Mouse (Mus musculus): ENCODE measurements around the gene Yaf2. TPM values are rescaled to one million over a fixed set of nuclear protein-coding genes. Genes with fewer than 3 reads are reported as not detected.
"Not testable (repeated sequence)": the region's sequence is repeated elsewhere in the genome, so short reads cannot be mapped to it uniquely, and the experiment has no call there.

The Yaf2 gene
- 117 and 124 TPM in 2 replicates for polyA plus RNA-seq (2015; fragmentation: Nextera tagmentation; extraction: Ambion mirVana)

DNA sequence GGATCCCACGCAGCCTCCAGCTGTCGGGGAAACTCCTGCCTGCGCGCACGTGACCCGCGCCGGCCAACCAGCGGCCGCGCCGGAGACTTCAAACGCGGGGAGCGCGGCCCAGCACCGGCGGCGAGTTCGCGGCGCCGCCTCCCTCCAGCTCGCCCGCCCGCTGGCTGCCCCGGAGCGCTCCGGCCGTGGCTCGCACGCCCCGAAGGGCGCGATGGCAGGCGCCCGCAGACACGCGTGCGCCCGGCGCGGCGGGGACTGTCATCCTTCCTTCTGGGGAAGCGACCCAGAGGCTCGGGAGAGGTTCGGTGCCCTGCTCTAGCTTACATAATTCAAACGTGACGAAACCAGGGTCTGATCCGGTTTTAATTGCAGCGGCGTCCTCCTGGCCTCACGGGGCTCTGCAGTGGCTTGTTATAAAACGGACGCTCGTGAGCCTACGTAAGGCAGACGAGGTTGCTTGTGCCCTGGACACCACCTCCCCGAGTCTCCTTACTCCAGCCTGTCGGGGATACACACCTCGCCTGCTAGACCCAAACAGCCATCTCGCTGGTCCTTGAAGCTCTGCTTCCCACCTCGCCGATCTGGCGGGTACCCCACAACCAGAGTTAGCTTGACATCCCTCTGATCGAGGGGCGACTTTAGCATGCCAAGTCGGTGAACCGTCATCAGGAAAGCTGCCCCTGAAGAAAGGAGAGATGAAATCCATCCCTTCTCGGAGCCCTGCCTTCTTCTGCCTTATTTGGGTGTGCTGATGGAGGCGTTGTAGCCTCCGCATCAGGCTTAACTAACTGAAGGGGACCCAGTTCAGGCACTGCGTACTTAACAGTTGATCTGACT lies at the start of gene Yaf2:
Gene Yaf2, minus strand, starts transcription at position 11 of the 837 bp plus-strand sequence.
- Histone ChIP-seq H3K36me3 (ENCODE audit: control insufficient read depth, insufficient read depth) (no peaks in the 10 kb centered on the region), H3K27ac (ENCODE audit: low read length) (peak within 1 kb of the TSS; percentile 77), H3K4me2 (ENCODE audit: low read length) (peak within 1 kb of the TSS; percentile 91), H3K27me3 (replicated peaks; ENCODE audit: control insufficient read depth, insufficient read depth, low read length) (no peaks in the 10 kb centered on the region), H3K4me1 (replicated peaks; ENCODE audit: control insufficient read depth, insufficient read depth, low read length) (peaks cover 11% of the 10 kb centered on the region), H3K9me3 (ENCODE audit: control insufficient read depth, low read length) (no peaks in the 10 kb centered on the region), H3K9ac (replicated peaks; ENCODE audit: low read depth, low read length) (peak within 1 kb of the TSS; percentile 87), H3K4me3 (replicated peaks; ENCODE audit: low read length) (peak within 1 kb of the TSS; percentile 91)
- peak; percentile 96 for ATAC-seq
- under 1% methylated on average over 71 of the region's 73 CpGs for WGBS

GRCm38 (mm10) chr15:93381337-93381736 lies 44.6 kb upstream of the Yaf2 start:
- ATAC-seq, result no peak
- Histone ChIP-seq H3K4me1 (replicated peaks; ENCODE audit: control insufficient read depth, insufficient read depth, low read length) (no peaks in the 10 kb centered on the region), H3K4me2 (ENCODE audit: low read length) (no peak overlapping the region), H3K9me3 (ENCODE audit: control insufficient read depth, low read length) (no peaks in the 10 kb centered on the region), H3K27me3 (replicated peaks; ENCODE audit: control insufficient read depth, insufficient read depth, low read length) (no peaks in the 10 kb centered on the region), H3K4me3 (replicated peaks; ENCODE audit: low read length) (no peak overlapping the region), H3K36me3 (ENCODE audit: control insufficient read depth, insufficient read depth) (peaks cover 5% of the 10 kb centered on the region; the same call in 1 of the 2 replicates), H3K27ac (ENCODE audit: low read length) (no peak overlapping the region), H3K9ac (replicated peaks; ENCODE audit: low read depth, low read length) (no peak overlapping the region)
- WGBS, result 73% methylated on average over 5 of the region's 5 CpGs

DNA sequence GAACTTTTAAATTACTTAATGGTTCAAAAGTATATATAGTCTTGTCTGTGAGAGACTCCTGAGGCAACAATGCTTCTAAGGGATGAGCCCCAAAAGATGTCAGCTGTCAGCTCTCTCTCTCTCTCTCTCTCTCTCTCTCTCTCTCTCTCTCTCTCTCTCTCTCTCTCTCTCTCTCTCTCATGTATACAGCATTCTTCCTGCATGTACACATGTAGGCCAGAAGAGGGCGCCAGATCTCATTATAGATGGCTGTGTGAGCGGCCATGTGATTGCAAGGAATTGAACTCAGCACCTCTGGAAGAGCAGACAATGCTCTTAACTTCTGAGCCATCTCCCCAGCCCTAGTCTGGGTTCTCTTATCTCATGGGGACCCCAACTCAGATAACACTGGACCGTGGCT lies 42.4 kb upstream of the Yaf2 start:
- whole genome bisulfite sequencing, result 74% methylated on average over 3 of the region's 3 CpGs
- H3K4me3 ChIP-seq (replicated peaks; ENCODE audit: low read length), result no peak overlapping the region

DNA sequence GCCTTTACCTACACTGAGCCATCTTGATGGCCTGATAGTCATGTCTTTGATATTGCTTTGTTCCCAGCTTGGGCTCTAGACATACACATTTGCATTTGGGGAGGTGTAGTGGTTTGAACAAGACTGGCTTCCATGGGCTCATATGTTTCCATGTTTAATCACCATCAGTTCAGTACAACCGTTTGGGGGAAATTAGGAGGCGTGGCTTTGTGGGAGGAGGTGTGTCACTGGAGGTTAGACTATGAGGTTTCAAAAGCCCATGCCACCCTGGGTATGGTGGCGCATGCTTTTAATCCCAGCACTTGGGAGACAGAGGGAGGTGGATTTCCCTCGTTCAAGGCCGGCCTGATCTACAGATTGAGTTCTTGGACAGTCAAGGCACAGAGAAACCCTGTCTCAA lies 39.0 kb upstream of the Yaf2 start:
- H3K4me3 ChIP-seq (replicated peaks; ENCODE audit: low read length), result no peak overlapping the region
- no peaks in the 10 kb centered on the region for H3K36me3 ChIP-seq (ENCODE audit: control insufficient read depth, insufficient read depth)

More for the DNA sequence above, 42.4 kb upstream of the Yaf2 start:
- Histone ChIP-seq H3K27me3 (replicated peaks; ENCODE audit: control insufficient read depth, insufficient read depth, low read length) (no peaks in the 10 kb centered on the region), H3K4me2 (ENCODE audit: low read length) (no peak overlapping the region), H3K9me3 (ENCODE audit: control insufficient read depth, low read length) (no peaks in the 10 kb centered on the region), H3K27ac (ENCODE audit: low read length) (no peak overlapping the region), H3K4me1 (replicated peaks; ENCODE audit: control insufficient read depth, insufficient read depth, low read length) (no peaks in the 10 kb centered on the region), H3K9ac (replicated peaks; ENCODE audit: low read depth, low read length) (no peak overlapping the region), H3K36me3 (ENCODE audit: control insufficient read depth, insufficient read depth) (no peaks in the 10 kb centered on the region)
- ATAC-seq, result no peak

DNA sequence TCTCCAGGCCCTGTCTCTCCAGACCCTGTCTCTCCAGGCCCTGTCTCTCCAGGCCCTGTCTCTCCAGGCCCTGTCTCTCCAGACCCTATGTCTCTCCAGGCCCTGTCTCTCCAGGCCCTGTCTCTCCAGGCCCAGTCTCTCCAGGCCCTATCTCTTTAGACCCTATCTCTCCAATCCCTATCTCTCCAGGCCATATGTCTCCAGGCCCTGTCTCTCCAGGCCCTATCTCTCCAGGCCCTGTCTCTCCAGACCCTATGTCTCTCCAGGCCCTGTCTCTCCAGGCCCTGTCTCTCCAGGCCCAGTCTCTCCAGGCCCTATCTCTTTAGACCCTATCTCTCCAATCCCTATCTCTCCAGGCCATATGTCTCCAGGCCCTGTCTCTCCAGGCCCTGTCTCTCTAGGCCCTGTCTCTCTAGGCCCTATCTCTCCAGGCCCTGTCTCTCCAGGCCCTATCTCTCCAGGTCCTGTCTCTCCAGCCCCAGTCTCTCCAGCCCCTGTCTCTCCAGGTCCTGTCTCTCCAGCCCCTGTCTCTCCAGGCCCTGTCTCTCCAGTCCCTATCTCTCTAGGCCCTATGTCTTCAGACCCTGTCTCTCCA lies 35.9 kb upstream of the Yaf2 start:
- H3K36me3 ChIP-seq (ENCODE audit: control insufficient read depth, insufficient read depth); H3K27me3 ChIP-seq (replicated peaks; ENCODE audit: control insufficient read depth, insufficient read depth, low read length); H3K9ac ChIP-seq (replicated peaks; ENCODE audit: low read depth, low read length); H3K4me2 ChIP-seq (ENCODE audit: low read length); ATAC-seq; H3K4me1 ChIP-seq (replicated peaks; ENCODE audit: control insufficient read depth, insufficient read depth, low read length); H3K9me3 ChIP-seq (ENCODE audit: control insufficient read depth, low read length); H3K27ac ChIP-seq (ENCODE audit: low read length); H3K4me3 ChIP-seq (replicated peaks; ENCODE audit: low read length): not testable (repeated sequence)

More for the DNA sequence above, 39.0 kb upstream of the Yaf2 start:
- Histone ChIP-seq H3K27ac (ENCODE audit: low read length) (no peak overlapping the region), H3K4me2 (ENCODE audit: low read length) (no peak overlapping the region), H3K9me3 (ENCODE audit: control insufficient read depth, low read length) (no peaks in the 10 kb centered on the region), H3K4me1 (replicated peaks; ENCODE audit: control insufficient read depth, insufficient read depth, low read length) (no peaks in the 10 kb centered on the region), H3K9ac (replicated peaks; ENCODE audit: low read depth, low read length) (no peak overlapping the region), H3K27me3 (replicated peaks; ENCODE audit: control insufficient read depth, insufficient read depth, low read length) (no peaks in the 10 kb centered on the region)
- 93% methylated on average over 5 of the region's 5 CpGs for WGBS
- ATAC-seq, result no peak

- Histone ChIP-seq H3K9me3 (ENCODE audit: control insufficient read depth, low read length) (no peaks in the 10 kb centered on the region), H3K4me1 (replicated peaks; ENCODE audit: control insufficient read depth, insufficient read depth, low read length) (no peaks in the 10 kb centered on the region), H3K27ac (ENCODE audit: low read length) (no peak overlapping the region), H3K36me3 (ENCODE audit: control insufficient read depth, insufficient read depth) (no peaks in the 10 kb centered on the region), H3K27me3 (replicated peaks; ENCODE audit: control insufficient read depth, insufficient read depth, low read length) (no peaks in the 10 kb centered on the region), H3K9ac (replicated peaks; ENCODE audit: low read depth, low read length) (no peak overlapping the region), H3K4me2 (ENCODE audit: low read length) (no peak overlapping the region), H3K4me3 (replicated peaks; ENCODE audit: low read length) (no peak overlapping the region)
- no peak for ATAC-seq
- 83% methylated on average over 2 of the region's 2 CpGs for WGBS
Measured at GRCm38 (mm10) chr15:93371838-93372237, 35.1 kb upstream of the Yaf2 start.

GRCm38 (mm10) chr15:93368558-93368957 lies 31.8 kb upstream of the Yaf2 start:
- 82% methylated on average over 9 of the region's 9 CpGs for WGBS
- Histone ChIP-seq H3K4me3 (replicated peaks; ENCODE audit: low read length) (no peak overlapping the region), H3K9me3 (ENCODE audit: control insufficient read depth, low read length) (no peaks in the 10 kb centered on the region), H3K4me1 (replicated peaks; ENCODE audit: control insufficient read depth, insufficient read depth, low read length) (no peaks in the 10 kb centered on the region), H3K36me3 (ENCODE audit: control insufficient read depth, insufficient read depth) (no peaks in the 10 kb centered on the region), H3K27ac (ENCODE audit: low read length) (no peak overlapping the region), H3K4me2 (ENCODE audit: low read length) (no peak overlapping the region), H3K27me3 (replicated peaks; ENCODE audit: control insufficient read depth, insufficient read depth, low read length) (no peaks in the 10 kb centered on the region), H3K9ac (replicated peaks; ENCODE audit: low read depth, low read length) (no peak overlapping the region)
- ATAC-seq, result no peak

DNA sequence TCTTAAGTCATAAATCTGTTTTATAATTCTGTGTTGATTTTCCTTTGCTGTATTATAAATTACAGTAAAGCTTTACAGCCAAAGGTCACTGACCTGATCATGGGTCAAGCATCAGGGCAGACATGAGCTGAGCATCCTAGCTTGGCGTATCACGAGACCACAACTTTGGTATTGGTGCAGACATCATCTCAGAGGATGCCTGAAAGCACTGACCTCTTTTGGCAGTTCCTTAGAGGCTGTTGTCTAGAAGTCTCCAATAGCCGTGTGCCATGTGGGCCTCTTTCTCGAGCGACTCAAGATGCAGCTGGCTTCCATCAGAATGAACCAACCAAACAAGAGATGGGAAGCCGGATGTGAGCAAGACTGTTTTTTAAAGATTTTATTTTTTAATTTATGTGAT lies 28.8 kb upstream of the Yaf2 start:
- no peak overlapping the region for H3K27ac ChIP-seq (ENCODE audit: low read length)
- no peak overlapping the region for H3K4me3 ChIP-seq (replicated peaks; ENCODE audit: low read length)
- ATAC-seq, result no peak
- H3K36me3 ChIP-seq (ENCODE audit: control insufficient read depth, insufficient read depth), result no peaks in the 10 kb centered on the region
- H3K9me3 ChIP-seq (ENCODE audit: control insufficient read depth, low read length), result no peaks in the 10 kb centered on the region
- no peaks in the 10 kb centered on the region for H3K4me1 ChIP-seq (replicated peaks; ENCODE audit: control insufficient read depth, insufficient read depth, low read length)
- no peak overlapping the region for H3K4me2 ChIP-seq (ENCODE audit: low read length)
- WGBS, result 95% methylated on average over 6 of the region's 6 CpGs
- no peaks in the 10 kb centered on the region for H3K27me3 ChIP-seq (replicated peaks; ENCODE audit: control insufficient read depth, insufficient read depth, low read length)
- H3K9ac ChIP-seq (replicated peaks; ENCODE audit: low read depth, low read length), result no peak overlapping the region

DNA sequence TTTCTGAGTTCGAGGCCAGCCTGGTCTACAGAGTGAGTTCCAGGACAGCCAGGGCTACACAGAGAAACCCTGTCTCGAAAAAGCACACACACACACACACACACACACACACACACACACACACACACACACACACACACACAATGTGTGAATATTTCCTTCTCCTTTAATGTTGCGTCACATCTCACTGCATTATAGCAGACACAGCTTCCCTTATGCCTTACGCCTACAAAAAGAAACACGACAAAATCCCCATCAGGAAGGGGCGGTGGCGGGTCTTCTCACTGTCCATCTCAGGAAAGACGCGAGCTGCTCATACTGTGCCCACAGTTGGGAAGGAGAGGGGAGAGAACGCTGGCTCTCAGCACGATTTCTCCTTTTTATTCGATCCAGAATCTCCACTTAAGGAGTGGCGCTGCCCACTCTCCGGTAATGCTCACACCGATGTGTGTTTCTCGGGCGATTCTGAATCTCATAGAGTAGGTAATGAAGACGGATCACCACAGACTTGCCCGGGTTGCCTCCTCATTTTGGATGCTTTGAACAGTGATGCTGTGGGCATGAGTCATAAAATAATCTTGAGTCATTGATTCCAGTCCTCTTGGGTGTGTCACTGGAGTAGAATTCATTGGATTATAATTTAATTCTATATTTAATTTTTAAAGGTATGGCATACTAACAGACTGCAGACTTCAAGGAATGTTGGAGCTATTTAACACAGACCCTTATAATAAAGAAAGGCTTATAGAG lies 21.8 kb upstream of the Yaf2 start:
- no peak overlapping the region for H3K4me3 ChIP-seq (replicated peaks; ENCODE audit: low read length)
- H3K27ac ChIP-seq (ENCODE audit: low read length), result no peak overlapping the region
- no peaks in the 10 kb centered on the region for H3K4me1 ChIP-seq (replicated peaks; ENCODE audit: control insufficient read depth, insufficient read depth, low read length)
- no peaks in the 10 kb centered on the region for H3K9me3 ChIP-seq (ENCODE audit: control insufficient read depth, low read length)
- no peak overlapping the region for H3K4me2 ChIP-seq (ENCODE audit: low read length)
- H3K9ac ChIP-seq (replicated peaks; ENCODE audit: low read depth, low read length), result no peak overlapping the region
- no peak for ATAC-seq
- no peaks in the 10 kb centered on the region for H3K27me3 ChIP-seq (replicated peaks; ENCODE audit: control insufficient read depth, insufficient read depth, low read length)
- 95% methylated on average over 19 of the region's 19 CpGs for WGBS
- H3K36me3 ChIP-seq (ENCODE audit: control insufficient read depth, insufficient read depth), result no peaks in the 10 kb centered on the region
